Mouse (Mus musculus) ES-Bruce4 (cell line): Measurements from ENCODE around the gene Adamtsl1. TPM values are rescaled to one million over a fixed set of nuclear protein-coding genes. Genes with fewer than 3 reads are reported as not detected.

ENCODE experiments used
- H3K27ac ChIP-seq: 2 replicates; pipeline ENCODE4 v1.5.1; 2012; ENCODE audit warnings: low read length, inconsistent platforms; ENCODE audit not compliant: insufficient read depth
- H3K27me3 ChIP-seq: 2 replicates; pipeline ENCODE4 v1.6.1; 2012; ENCODE audit warnings: mild to moderate bottlenecking, low read length, inconsistent platforms; ENCODE audit not compliant: control insufficient read depth, poor library complexity, insufficient read depth, severe bottlenecking
- H3K36me3 ChIP-seq: 2 replicates; pipeline ENCODE4 v1.6.1; 2012; ENCODE audit warnings: inconsistent platforms, mild to moderate bottlenecking, low read length, moderate library complexity; ENCODE audit not compliant: control insufficient read depth, poor library complexity, insufficient read depth, severe bottlenecking
- H3K4me1 ChIP-seq: one replicate; pipeline ENCODE4 v1.8.1; 2011; ENCODE audit warnings: low read length; ENCODE audit not compliant: control insufficient read depth, insufficient read depth
- H3K4me3 ChIP-seq: 2 replicates; pipeline ENCODE4 v1.5.1; 2011; ENCODE audit warnings: low read depth, mild to moderate bottlenecking, low read length
- H3K9ac ChIP-seq: 2 replicates; pipeline ENCODE4 v1.6.1; 2012; ENCODE audit warnings: low read depth, mild to moderate bottlenecking, inconsistent platforms; ENCODE audit not compliant: poor library complexity, severe bottlenecking
- H3K9me3 ChIP-seq: replicated peaks from 2 replicates; pipeline ENCODE4 v1.6.1; 2012; ENCODE audit warnings: mild to moderate bottlenecking, low read length, inconsistent platforms; ENCODE audit not compliant: control insufficient read depth, poor library complexity, insufficient read depth, severe bottlenecking
- CTCF ChIP-seq: IDR thresholded peaks from one replicate; pipeline ENCODE4 v1.8.1; 2011; ENCODE audit warnings: low read depth, low read length
- EP300 ChIP-seq: IDR thresholded peaks from 2 replicates; pipeline ENCODE4 v1.6.1; 2011; ENCODE audit warnings: low read depth, low read length; ENCODE audit not compliant: insufficient read depth
- POLR2A ChIP-seq: IDR thresholded peaks from one replicate; pipeline ENCODE4 v1.8.1; 2011; ENCODE audit warnings: low read length; ENCODE audit not compliant: insufficient read depth
- polyA plus RNA-seq: library from polyadenylated mRNA; stranded (reverse); fragments of >200 nt; gene quantifications from 2 replicates; pipeline ENCODE4 v1.2.4, GENCODE M21; 2011; ENCODE audit warnings: low read depth; ENCODE audit not compliant: missing spikeins, insufficient read depth, insufficient read length

Gene Adamtsl1
- polyA plus RNA-seq, 1 experiment = 2.0 TPM

GRCm38 (mm10) chr4:86410946-86411345 is 897.0 kb downstream of the Adamtsl1 start:
- no peaks in the 10 kb centered on the region for H3K27me3 ChIP-seq
- H3K36me3 ChIP-seq = no peaks in the 10 kb centered on the region
- H3K9me3 ChIP-seq = no peaks in the 10 kb centered on the region
- H3K4me1 ChIP-seq = no peaks in the 10 kb centered on the region
- H3K27ac ChIP-seq = no peak overlapping the region
- H3K9ac ChIP-seq = no peak overlapping the region
- H3K4me3 ChIP-seq = no peak overlapping the region
- TF ChIP-seq EP300 = no peak

GRCm38 (mm10) chr4:86413388-86413787 is 899.4 kb downstream of the Adamtsl1 start:
- Histone ChIP-seq H3K9ac (no peak overlapping the region), H3K36me3 (no peaks in the 10 kb centered on the region), H3K4me3 (no peak overlapping the region), H3K27ac (no peak overlapping the region), H3K9me3 (no peaks in the 10 kb centered on the region), H3K4me1 (no peaks in the 10 kb centered on the region), H3K27me3 (no peaks in the 10 kb centered on the region)
- TF ChIP-seq CTCF (no peak), POLR2A (no peak), EP300 (no peak)

- H3K27ac ChIP-seq = no peak overlapping the region
- no peaks in the 10 kb centered on the region for H3K9me3 ChIP-seq
- H3K4me3 ChIP-seq = no peak overlapping the region
- no peak overlapping the region for H3K9ac ChIP-seq
- TF ChIP-seq EP300 (no peak), CTCF (no peak), POLR2A (no peak)
- H3K36me3 ChIP-seq = no peaks in the 10 kb centered on the region
- H3K4me1 ChIP-seq = no peaks in the 10 kb centered on the region
- H3K27me3 ChIP-seq = no peaks in the 10 kb centered on the region
These were observed 902.5 kb downstream of the Adamtsl1 start for GRCm38 (mm10) chr4:86416401-86417025.

GRCm38 (mm10) chr4:86422586-86422985 is 908.6 kb downstream of the Adamtsl1 start:
- no peaks in the 10 kb centered on the region for H3K4me1 ChIP-seq
- TF ChIP-seq EP300 = no peak
- TF ChIP-seq CTCF = no peak
- no peak for TF ChIP-seq POLR2A
- no peaks in the 10 kb centered on the region for H3K9me3 ChIP-seq
- H3K27me3 ChIP-seq = no peaks in the 10 kb centered on the region
- H3K36me3 ChIP-seq = no peaks in the 10 kb centered on the region
- no peak overlapping the region for H3K4me3 ChIP-seq
- H3K27ac ChIP-seq = no peak overlapping the region
- H3K9ac ChIP-seq = no peak overlapping the region

- Histone ChIP-seq H3K9ac (no peak overlapping the region), H3K9me3 (no peaks in the 10 kb centered on the region), H3K27me3 (no peaks in the 10 kb centered on the region), H3K36me3 (no peaks in the 10 kb centered on the region), H3K4me1 (no peaks in the 10 kb centered on the region), H3K27ac (no peak overlapping the region), H3K4me3 (no peak overlapping the region)
- no peak for TF ChIP-seq CTCF
- no peak for TF ChIP-seq EP300
- no peak for TF ChIP-seq POLR2A
These were observed 911.6 kb downstream of the Adamtsl1 start for GRCm38 (mm10) chr4:86425581-86425980.

GRCm38 (mm10) chr4:86426549-86426948 is 912.6 kb downstream of the Adamtsl1 start:
- no peak overlapping the region for H3K27ac ChIP-seq
- H3K4me3 ChIP-seq = no peak overlapping the region
- TF ChIP-seq POLR2A (no peak), CTCF (no peak), EP300 (no peak)
- no peak overlapping the region for H3K9ac ChIP-seq
- H3K9me3 ChIP-seq = no peaks in the 10 kb centered on the region
- no peaks in the 10 kb centered on the region for H3K27me3 ChIP-seq
- H3K4me1 ChIP-seq = no peaks in the 10 kb centered on the region
- H3K36me3 ChIP-seq = no peaks in the 10 kb centered on the region
